Mouse (Mus musculus) liver, postnatal 0 days (tissue): ENCODE results near the gene Itih3. TPM values are rescaled to one million over a fixed set of nuclear protein-coding genes. Genes with fewer than 3 reads are reported as not detected.

Source experiments
- ATAC-seq: fragments of 200-750 bp; cut with Nextera tagmentation; 2 replicates; pipeline ENCODE4 v1.8.0; 2017; ENCODE audit warnings: mild to moderate bottlenecking, moderate library complexity
- DNase-seq: peaks from one replicate; pipeline ENCODE4 v3.0.0-alpha.2; 2016
- H3K27ac ChIP-seq: fragments of 300-500 bp; sonication (generic); 2 replicates; pipeline ENCODE4 v1.5.1; 2014; ENCODE audit warnings: antibody characterized with exemption, moderate library complexity, mild to moderate bottlenecking, low read depth
- H3K27me3 ChIP-seq: fragments of 300-500 bp; sonication (generic); 2 replicates; pipeline ENCODE4 v1.6.1; 2014; ENCODE audit warnings: low read length, control low read depth, mixed read lengths; ENCODE audit not compliant: insufficient read depth
- H3K36me3 ChIP-seq: fragments of 300-500 bp; sonication (generic); replicated peaks from 2 replicates; pipeline ENCODE4 v1.6.1; 2014; ENCODE audit warnings: mild to moderate bottlenecking, control low read depth, low read length, moderate library complexity, mixed read lengths; ENCODE audit not compliant: insufficient read depth
- H3K4me1 ChIP-seq: fragments of 300-500 bp; sonication (generic); 2 replicates; pipeline ENCODE4 v1.6.1; 2014; ENCODE audit warnings: antibody characterized with exemption, mild to moderate bottlenecking, control low read depth; ENCODE audit not compliant: insufficient read depth
- H3K4me2 ChIP-seq: fragments of 300-500 bp; sonication (generic); 2 replicates; pipeline ENCODE4 v1.6.1; 2014; ENCODE audit warnings: low read depth, mild to moderate bottlenecking, low read length, moderate library complexity, mixed read lengths
- H3K4me3 ChIP-seq: fragments of 300-500 bp; sonication (generic); 2 replicates; pipeline ENCODE4 v1.5.1; 2014; ENCODE audit warnings: low read depth, low read length
- H3K9ac ChIP-seq: fragments of 300-500 bp; sonication (generic); replicated peaks from 2 replicates; pipeline ENCODE4 v1.6.1; 2014; ENCODE audit warnings: mild to moderate bottlenecking, moderate library complexity
- H3K9me3 ChIP-seq: fragments of 300-500 bp; sonication (generic); 2 replicates; pipeline ENCODE4 v1.6.1; 2016; ENCODE audit warnings: mild to moderate bottlenecking, control low read depth, low read length, mixed read lengths
- CTCF ChIP-seq: sonication (generic); IDR thresholded peaks from 2 replicates; pipeline ENCODE4 v1.5.1; 2016; ENCODE audit warnings: antibody characterized with exemption, low read depth
- EP300 ChIP-seq: IDR thresholded peaks from 2 replicates; pipeline ENCODE4 v1.6.1; 2016; ENCODE audit warnings: antibody characterized with exemption, low read depth, mild to moderate bottlenecking
- WGBS: fragments of 180-500 bp; shearing (Covaris S2); extraction: QIAGEN DNeasy Blood & Tissue Kit; methylation state at CpG from one replicate; pipeline ENCODE4 v1.1.7; 2014; ENCODE audit not compliant: insufficient replicate concordance; 5-methylcytosine and 5-hydroxymethylcytosine counted together
- polyA plus RNA-seq: library from polyadenylated mRNA; unstranded; fragments of >200 nt; fragmentation: Nextera tagmentation; extraction: Ambion mirVana; gene quantifications from 2 replicates; pipeline ENCODE4 v1.2.1, GENCODE M21; 2015

The Itih3 gene
- polyA plus RNA-seq, 1 experiment from 2014 or later = 1,929 TPM

- no peaks in the 10 kb centered on the region for H3K27me3 ChIP-seq
- 0 out of 2 replicates have a peak, but pooled peaks cover 2% of the 10 kb centered on the region for H3K36me3 ChIP-seq
- ATAC-seq = peak; percentile 56
- DNase-seq = no peak
- H3K9ac ChIP-seq = no peak overlapping the region
- peaks cover 12% of the 10 kb centered on the region for H3K4me1 ChIP-seq
- H3K27ac ChIP-seq = peak overlapping the region; percentile 60
- TF ChIP-seq EP300 (peak; percentile 61), CTCF (no peak)
- 70% methylated on average over 3 of the region's 3 CpGs for WGBS
- no peaks in the 10 kb centered on the region for H3K9me3 ChIP-seq
- H3K4me2 ChIP-seq = no peak overlapping the region
- no peak overlapping the region for H3K4me3 ChIP-seq
These were observed 1.9 kb upstream of the Itih3 start for GRCm38 (mm10) chr14:30925492-30925891.

- TF ChIP-seq EP300 (no peak), CTCF (no peak)
- no peaks in the 10 kb centered on the region for H3K9me3 ChIP-seq
- peak overlapping the region; percentile 50 for H3K4me3 ChIP-seq
- H3K27me3 ChIP-seq = no peaks in the 10 kb centered on the region
- peak overlapping the region; percentile 66 for H3K4me2 ChIP-seq
- H3K4me1 ChIP-seq = peaks cover 9% of the 10 kb centered on the region; the same call in 1 of the 2 replicates
- peak overlapping the region; percentile 91 for H3K27ac ChIP-seq
- DNase-seq = no peak
- H3K36me3 ChIP-seq = peaks cover 12% of the 10 kb centered on the region
- no peak for ATAC-seq
- 43% methylated on average over 6 of the region's 8 CpGs for WGBS
- peak overlapping the region; percentile 74 for H3K9ac ChIP-seq
These were observed 1.4 kb downstream of the Itih3 start for GRCm38 (mm10) chr14:30922053-30922670.

GRCm38 (mm10) chr14:30916516-30916915, 7.0 kb downstream of the Itih3 start:
- no peaks in the 10 kb centered on the region for H3K4me1 ChIP-seq
- 78% methylated on average over 1 of the region's 1 CpGs for WGBS
- H3K9ac ChIP-seq = no peak overlapping the region
- no peaks in the 10 kb centered on the region for H3K9me3 ChIP-seq
- H3K4me2 ChIP-seq = no peak overlapping the region
- no peak overlapping the region for H3K4me3 ChIP-seq
- no peak for DNase-seq
- peaks cover 37% of the 10 kb centered on the region for H3K36me3 ChIP-seq
- TF ChIP-seq EP300 (no peak), CTCF (no peak)
- H3K27ac ChIP-seq = no peak overlapping the region
- no peaks in the 10 kb centered on the region for H3K27me3 ChIP-seq
- ATAC-seq = no peak

- H3K36me3 ChIP-seq = peaks cover 35% of the 10 kb centered on the region
- no peak overlapping the region for H3K9ac ChIP-seq
- WGBS = 63% methylated on average over 5 of the region's 5 CpGs
- no peak for ATAC-seq
- no peaks in the 10 kb centered on the region for H3K9me3 ChIP-seq
- no peak for DNase-seq
- TF ChIP-seq CTCF = no peak
- no peak for TF ChIP-seq EP300
- H3K27ac ChIP-seq = no peak overlapping the region
- no peak overlapping the region for H3K4me3 ChIP-seq
- no peaks in the 10 kb centered on the region for H3K27me3 ChIP-seq
- peaks cover 4% of the 10 kb centered on the region; the same call in 1 of the 2 replicates for H3K4me1 ChIP-seq
- no peak overlapping the region for H3K4me2 ChIP-seq
These were observed 10.2 kb downstream of the Itih3 start for GRCm38 (mm10) chr14:30913404-30913803.

GRCm38 (mm10) chr14:30912641-30913040, 10.9 kb downstream of the Itih3 start:
- ATAC-seq = no peak
- Histone ChIP-seq H3K27me3 (no peaks in the 10 kb centered on the region), H3K9me3 (no peaks in the 10 kb centered on the region), H3K36me3 (peaks cover 33% of the 10 kb centered on the region), H3K4me1 (peaks cover 8% of the 10 kb centered on the region; the same call in 1 of the 2 replicates), H3K4me2 (no peak overlapping the region), H3K4me3 (no peak overlapping the region), H3K27ac (no peak overlapping the region), H3K9ac (no peak overlapping the region)
- TF ChIP-seq CTCF (no peak), EP300 (no peak)
- WGBS = 65% methylated on average over 8 of the region's 8 CpGs
- DNase-seq = no peak

- DNase-seq = no peak
- Histone ChIP-seq H3K9ac (no peak overlapping the region), H3K36me3 (peaks cover 28% of the 10 kb centered on the region), H3K27me3 (no peaks in the 10 kb centered on the region), H3K4me3 (no peak overlapping the region), H3K27ac (no peak overlapping the region), H3K4me1 (peaks cover 8% of the 10 kb centered on the region; the same call in 1 of the 2 replicates), H3K4me2 (no peak overlapping the region), H3K9me3 (no peaks in the 10 kb centered on the region)
- TF ChIP-seq CTCF (no peak), EP300 (no peak)
- WGBS = 78% methylated on average over 8 of the region's 8 CpGs
- no peak for ATAC-seq
These were observed 12.4 kb downstream of the Itih3 start for GRCm38 (mm10) chr14:30911141-30911540.
